Mouse (Mus musculus): ENCODE data around the gene Cdh16. TPM values are rescaled to one million over a fixed set of nuclear protein-coding genes. Genes with fewer than 3 reads are reported as not detected.

Cdh16 gene
- polyA plus RNA-seq, 1 experiment from 2014 or later = 238 TPM

GRCm38 (mm10) chr8:104610185-104610766, 13.9 kb downstream of the Cdh16 start:
- H3K36me3 ChIP-seq = no peaks in the 10 kb centered on the region
- H3K4me2 ChIP-seq = no peak overlapping the region
- H3K4me1 ChIP-seq = peaks cover 12% of the 10 kb centered on the region
- no peak overlapping the region for H3K27ac ChIP-seq
- 76% methylated on average over 12 of the region's 12 CpGs for WGBS
- no peak overlapping the region for H3K4me3 ChIP-seq (replicated peaks)
- H3K9ac ChIP-seq = no peak overlapping the region
- H3K27me3 ChIP-seq = no peaks in the 10 kb centered on the region
- no peak for ATAC-seq (replicated peaks; ENCODE audit: low FRiP score)
- no peaks in the 10 kb centered on the region for H3K9me3 ChIP-seq (replicated peaks)

DNA sequence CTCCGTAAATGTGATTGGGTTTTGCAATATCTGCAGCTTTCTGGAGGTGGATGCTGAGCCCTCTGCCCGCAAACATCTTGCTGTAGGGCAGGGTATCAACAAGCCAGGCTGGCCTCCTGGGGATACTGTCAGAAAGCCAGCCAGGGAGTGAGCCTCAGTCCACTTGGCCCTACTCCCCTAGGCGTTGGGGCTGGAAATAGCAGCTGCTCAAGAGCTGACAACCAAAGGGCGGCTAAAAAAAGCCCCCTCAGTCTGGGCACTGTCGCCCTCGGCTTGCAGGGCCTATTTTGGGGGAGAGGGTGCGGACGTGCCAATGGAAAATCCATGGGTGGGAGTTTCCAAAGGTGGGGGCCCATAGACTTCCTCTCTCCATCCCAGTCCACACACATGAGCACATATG, 15.0 kb downstream of the Cdh16 start:
- H3K36me3 ChIP-seq = no peaks in the 10 kb centered on the region
- H3K27ac ChIP-seq = no peak overlapping the region
- 79% methylated on average over 8 of the region's 8 CpGs for WGBS
- peaks cover 12% of the 10 kb centered on the region for H3K4me1 ChIP-seq
- H3K4me3 ChIP-seq (replicated peaks) = no peak overlapping the region
- no peak overlapping the region for H3K9ac ChIP-seq
- H3K9me3 ChIP-seq (replicated peaks) = no peaks in the 10 kb centered on the region
- H3K27me3 ChIP-seq = no peaks in the 10 kb centered on the region
- ATAC-seq (replicated peaks; ENCODE audit: low FRiP score) = no peak
- H3K4me2 ChIP-seq = no peak overlapping the region

DNA sequence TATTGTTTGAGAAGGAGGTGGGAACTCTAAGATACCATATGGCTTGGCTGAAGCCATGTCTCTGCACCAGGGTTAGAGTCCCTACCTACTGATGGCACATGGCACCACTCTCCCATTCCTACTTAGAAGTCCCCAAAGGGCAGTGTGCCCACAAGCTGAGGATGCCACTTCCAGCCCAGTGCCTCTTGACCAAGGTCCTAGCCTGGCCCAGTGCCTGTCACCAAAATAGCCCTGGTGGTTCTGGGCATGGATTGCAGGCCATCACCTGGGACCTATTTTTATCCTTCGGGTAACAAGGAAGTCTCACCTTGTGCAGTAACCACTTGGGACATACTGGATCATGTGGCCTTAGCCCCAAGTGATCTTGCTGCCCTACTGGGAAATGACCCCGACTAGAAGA, 16.3 kb downstream of the Cdh16 start:
- H3K4me2 ChIP-seq = no peak overlapping the region
- H3K27ac ChIP-seq = no peak overlapping the region
- no peak overlapping the region for H3K4me3 ChIP-seq (replicated peaks)
- no peak overlapping the region for H3K9ac ChIP-seq
- H3K36me3 ChIP-seq = no peaks in the 10 kb centered on the region
- no peaks in the 10 kb centered on the region for H3K27me3 ChIP-seq
- H3K4me1 ChIP-seq = peaks cover 16% of the 10 kb centered on the region
- 76% methylated on average over 2 of the region's 2 CpGs for WGBS
- no peaks in the 10 kb centered on the region for H3K9me3 ChIP-seq (replicated peaks)
- no peak for ATAC-seq (replicated peaks; ENCODE audit: low FRiP score)

DNA sequence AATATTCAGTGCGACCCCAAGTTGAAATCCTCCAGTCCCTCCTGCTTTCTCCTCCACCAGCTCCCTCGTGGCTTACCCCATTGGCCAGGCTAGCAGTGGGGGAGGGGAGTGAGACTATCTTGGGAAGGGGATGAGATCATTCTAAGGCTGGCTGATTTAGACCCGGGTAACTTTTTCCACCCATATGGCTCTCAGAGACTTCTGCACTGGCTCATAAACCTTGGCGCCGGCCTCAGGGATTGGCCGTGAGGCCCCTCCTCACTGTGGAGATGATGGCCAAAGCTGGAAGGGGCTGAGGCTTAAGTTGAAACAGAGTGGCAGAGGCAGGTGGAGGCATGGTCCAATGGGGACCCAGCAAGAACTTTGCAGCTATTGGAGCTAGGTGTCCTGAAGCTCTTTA, 17.9 kb downstream of the Cdh16 start:
- WGBS = 9% methylated on average over 6 of the region's 6 CpGs
- no peak overlapping the region for H3K9ac ChIP-seq
- peak overlapping the region; percentile 77 for H3K27ac ChIP-seq
- H3K4me1 ChIP-seq = peaks cover 31% of the 10 kb centered on the region
- H3K9me3 ChIP-seq (replicated peaks) = no peaks in the 10 kb centered on the region
- no peaks in the 10 kb centered on the region for H3K36me3 ChIP-seq
- H3K4me3 ChIP-seq (replicated peaks) = no peak overlapping the region
- ATAC-seq (replicated peaks; ENCODE audit: low FRiP score) = peak; percentile 67
- H3K4me2 ChIP-seq = no peak overlapping the region
- H3K27me3 ChIP-seq = no peaks in the 10 kb centered on the region

GRCm38 (mm10) chr8:104603245-104603593, 21.0 kb downstream of the Cdh16 start:
- no peak overlapping the region for H3K4me3 ChIP-seq (replicated peaks)
- no peak overlapping the region for H3K27ac ChIP-seq
- no peak for ATAC-seq (replicated peaks; ENCODE audit: low FRiP score)
- H3K9me3 ChIP-seq (replicated peaks) = no peaks in the 10 kb centered on the region
- H3K4me1 ChIP-seq = peaks cover 45% of the 10 kb centered on the region
- H3K27me3 ChIP-seq = no peaks in the 10 kb centered on the region
- 62% methylated on average over 4 of the region's 4 CpGs for WGBS
- peak overlapping the region; percentile 59 for H3K4me2 ChIP-seq
- H3K9ac ChIP-seq = no peak overlapping the region; the same call in 1 of the 2 replicates
- H3K36me3 ChIP-seq = no peaks in the 10 kb centered on the region

DNA sequence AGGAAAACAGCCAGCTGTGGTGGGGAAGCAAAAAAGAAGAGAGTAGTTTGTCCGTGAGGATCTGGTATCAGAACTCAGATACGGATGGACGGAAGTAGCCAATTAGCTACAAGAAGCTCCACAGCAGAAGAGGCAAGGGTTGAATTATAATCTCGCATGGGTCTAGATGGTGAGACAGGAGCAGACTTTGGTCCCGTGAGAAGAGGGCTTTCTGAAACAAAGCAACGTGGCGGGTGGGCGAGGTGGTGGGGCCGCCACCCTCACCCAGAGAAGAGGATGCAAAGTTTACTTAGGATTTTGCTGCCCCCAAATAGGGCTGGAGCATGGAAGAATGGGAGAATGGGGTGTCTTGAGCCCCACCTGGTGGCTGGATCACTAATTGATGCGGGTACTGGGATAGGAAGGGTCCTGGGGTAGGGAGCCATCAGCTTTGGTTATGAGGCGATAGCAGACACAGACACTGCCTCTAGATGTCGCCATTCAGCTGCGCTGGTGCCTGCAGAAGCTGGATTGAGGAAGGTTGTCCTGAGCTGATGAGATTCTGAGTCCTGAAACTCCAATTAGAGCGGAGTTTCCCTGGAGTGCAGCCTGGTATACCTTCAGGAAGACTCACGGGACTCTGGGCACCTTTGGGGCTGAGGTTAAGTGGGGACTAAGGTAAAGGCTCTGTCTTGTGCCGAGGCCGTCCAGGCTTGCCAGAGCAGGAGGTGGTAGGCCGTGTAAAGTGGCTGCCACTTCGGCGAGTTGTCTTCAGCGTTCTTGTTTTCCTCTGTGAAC, 21.5 kb downstream of the Cdh16 start:
- Histone ChIP-seq H3K27me3 (no peaks in the 10 kb centered on the region), H3K9ac (peak overlapping the region; percentile 23; the same call in 1 of the 2 replicates), H3K4me3 (replicated peaks) (peak overlapping the region; percentile 27), H3K4me2 (peak overlapping the region; percentile 59), H3K36me3 (no peaks in the 10 kb centered on the region), H3K27ac (0 out of 2 replicates have a peak overlapping the region, but pooled peaks have one; percentile 7), H3K9me3 (replicated peaks) (no peaks in the 10 kb centered on the region), H3K4me1 (peaks cover 50% of the 10 kb centered on the region)
- WGBS = 15% methylated on average over 21 of the region's 21 CpGs
- peak; percentile 85 for ATAC-seq (replicated peaks; ENCODE audit: low FRiP score)

DNA sequence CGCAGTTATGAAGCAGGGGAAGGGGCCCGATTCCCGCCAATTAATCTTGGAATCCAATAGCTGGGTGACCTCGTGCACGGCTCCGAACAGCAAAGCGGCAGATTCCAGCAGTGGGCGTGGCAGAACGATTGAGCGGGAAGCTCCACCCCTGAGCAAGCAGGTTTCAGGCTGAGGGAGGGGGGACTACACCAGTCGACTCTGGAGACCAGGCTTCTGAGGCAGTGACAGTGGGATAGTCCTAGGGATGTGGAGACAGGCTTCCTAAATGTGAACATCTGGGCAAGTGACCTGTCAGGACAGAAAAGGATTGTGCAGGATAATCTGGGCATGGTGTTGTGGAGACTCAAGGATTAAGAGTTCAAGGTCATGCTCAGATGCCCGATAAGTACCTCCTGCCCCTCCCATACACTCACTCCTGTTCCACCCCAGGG, 22.2 kb downstream of the Cdh16 start:
- peaks cover 57% of the 10 kb centered on the region for H3K4me1 ChIP-seq
- no peaks in the 10 kb centered on the region for H3K36me3 ChIP-seq
- under 1% methylated on average over 12 of the region's 12 CpGs for WGBS
- H3K9me3 ChIP-seq (replicated peaks) = no peaks in the 10 kb centered on the region
- H3K27me3 ChIP-seq = no peaks in the 10 kb centered on the region
- H3K4me3 ChIP-seq (replicated peaks) = peak overlapping the region; percentile 27
- peak; percentile 26 for ATAC-seq (replicated peaks; ENCODE audit: low FRiP score)
- peak overlapping the region; percentile 59 for H3K4me2 ChIP-seq
- peak overlapping the region; percentile 23; the same call in 1 of the 2 replicates for H3K9ac ChIP-seq
- H3K27ac ChIP-seq = 0 out of 2 replicates have a peak overlapping the region, but pooled peaks have one; percentile 7

GRCm38 (mm10) chr8:104601386-104601785, 22.8 kb downstream of the Cdh16 start:
- 25% methylated on average over 7 of the region's 7 CpGs for WGBS
- Histone ChIP-seq H3K9me3 (replicated peaks) (no peaks in the 10 kb centered on the region), H3K4me2 (peak overlapping the region; percentile 59), H3K9ac (no peak overlapping the region), H3K4me1 (peaks cover 57% of the 10 kb centered on the region), H3K36me3 (no peaks in the 10 kb centered on the region), H3K27me3 (no peaks in the 10 kb centered on the region), H3K4me3 (replicated peaks) (peak overlapping the region; percentile 27), H3K27ac (peak overlapping the region; percentile 58; the same call in 1 of the 2 replicates)
- no peak for ATAC-seq (replicated peaks; ENCODE audit: low FRiP score)

DNA sequence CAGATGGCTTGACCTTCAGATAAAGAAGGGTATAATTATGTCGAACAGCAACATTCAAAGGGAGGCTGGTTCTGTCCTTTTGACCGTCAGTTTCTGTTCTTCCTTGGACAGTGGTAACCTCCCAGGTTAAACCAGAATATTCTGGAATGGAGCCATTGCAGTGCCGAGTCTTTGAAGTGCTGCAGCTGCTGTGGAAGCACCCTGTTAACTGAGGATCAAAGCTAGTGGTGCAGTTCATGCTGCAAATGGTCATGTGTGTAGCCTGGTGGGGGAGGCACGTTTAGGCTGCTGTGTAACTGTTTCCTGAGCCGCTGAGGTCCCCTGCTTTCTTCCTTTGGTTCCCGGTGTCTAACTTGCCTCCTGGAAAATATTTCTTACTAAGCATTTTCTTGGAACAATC, 25.7 kb downstream of the Cdh16 start:
- Histone ChIP-seq H3K4me3 (replicated peaks) (no peak overlapping the region), H3K9ac (no peak overlapping the region), H3K27ac (peak overlapping the region; percentile 74), H3K4me1 (peaks cover 57% of the 10 kb centered on the region), H3K9me3 (replicated peaks) (no peaks in the 10 kb centered on the region), H3K4me2 (no peak overlapping the region), H3K36me3 (peaks cover 22% of the 10 kb centered on the region), H3K27me3 (no peaks in the 10 kb centered on the region)
- peak; percentile 34; the same call in 1 of the 2 replicates for ATAC-seq (replicated peaks; ENCODE audit: low FRiP score)
- 12% methylated on average over 6 of the region's 6 CpGs for WGBS

GRCm38 (mm10) chr8:104597656-104598055, 26.5 kb downstream of the Cdh16 start:
- Histone ChIP-seq H3K4me2 (0 out of 2 replicates have a peak overlapping the region, but pooled peaks have one; percentile 2), H3K4me1 (peaks cover 53% of the 10 kb centered on the region), H3K27ac (peak overlapping the region; percentile 84), H3K4me3 (replicated peaks) (no peak overlapping the region), H3K36me3 (peaks cover 27% of the 10 kb centered on the region), H3K9ac (no peak overlapping the region), H3K27me3 (no peaks in the 10 kb centered on the region), H3K9me3 (replicated peaks) (no peaks in the 10 kb centered on the region)
- WGBS = 41% methylated on average over 6 of the region's 6 CpGs
- ATAC-seq (replicated peaks; ENCODE audit: low FRiP score) = no peak; the same call in 1 of the 2 replicates

DNA sequence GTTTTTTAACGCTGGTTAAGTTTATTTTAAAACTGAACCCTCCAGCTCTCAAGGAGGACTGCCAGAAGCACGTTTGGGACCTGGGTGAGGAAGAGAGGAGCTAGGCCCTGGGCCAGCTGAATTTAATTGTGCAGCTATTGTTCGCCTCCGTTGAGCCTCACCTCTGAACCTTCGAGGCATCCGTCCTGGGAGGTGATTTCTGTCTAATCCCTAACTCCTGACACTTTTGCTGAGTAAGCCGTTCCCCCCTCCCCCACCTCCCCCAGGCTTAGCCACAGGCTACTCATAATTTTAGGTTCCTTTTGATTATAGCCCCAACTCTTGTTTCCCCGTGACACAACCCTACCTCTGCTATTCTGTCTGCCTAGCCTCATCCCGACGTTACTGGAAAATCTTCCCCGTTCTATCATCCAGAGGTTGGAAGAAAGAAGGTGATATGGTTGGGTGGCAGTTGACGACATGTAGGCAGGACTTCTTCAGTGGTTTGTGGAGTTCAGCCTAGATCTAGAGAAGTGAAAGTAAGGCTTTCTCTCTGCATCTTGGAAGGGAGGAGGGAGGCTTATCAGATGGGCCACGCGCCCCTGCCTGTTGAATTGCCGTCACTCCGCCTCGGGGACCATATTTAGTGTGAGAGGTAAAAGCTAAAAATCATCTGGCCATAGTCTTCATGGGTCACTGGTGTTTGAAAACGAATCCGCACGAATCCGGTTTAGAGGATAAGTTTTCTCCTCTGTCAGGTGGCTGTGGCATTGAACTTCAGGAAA, 28.2 kb downstream of the Cdh16 start:
- Histone ChIP-seq H3K27me3 (no peaks in the 10 kb centered on the region), H3K4me2 (peak overlapping the region; percentile 15; the same call in 1 of the 2 replicates), H3K9me3 (replicated peaks) (no peaks in the 10 kb centered on the region), H3K4me3 (replicated peaks) (no peak overlapping the region), H3K36me3 (peaks cover 27% of the 10 kb centered on the region), H3K27ac (peak overlapping the region; percentile 84), H3K9ac (no peak overlapping the region), H3K4me1 (peaks cover 49% of the 10 kb centered on the region)
- WGBS = 51% methylated on average over 21 of the region's 21 CpGs
- ATAC-seq (replicated peaks; ENCODE audit: low FRiP score) = no peak

Data from kidney, embryonic 15.5 days (tissue).